8 mouse cellular contexts compared by ENCODE assay signal in the genomic region with DNA sequence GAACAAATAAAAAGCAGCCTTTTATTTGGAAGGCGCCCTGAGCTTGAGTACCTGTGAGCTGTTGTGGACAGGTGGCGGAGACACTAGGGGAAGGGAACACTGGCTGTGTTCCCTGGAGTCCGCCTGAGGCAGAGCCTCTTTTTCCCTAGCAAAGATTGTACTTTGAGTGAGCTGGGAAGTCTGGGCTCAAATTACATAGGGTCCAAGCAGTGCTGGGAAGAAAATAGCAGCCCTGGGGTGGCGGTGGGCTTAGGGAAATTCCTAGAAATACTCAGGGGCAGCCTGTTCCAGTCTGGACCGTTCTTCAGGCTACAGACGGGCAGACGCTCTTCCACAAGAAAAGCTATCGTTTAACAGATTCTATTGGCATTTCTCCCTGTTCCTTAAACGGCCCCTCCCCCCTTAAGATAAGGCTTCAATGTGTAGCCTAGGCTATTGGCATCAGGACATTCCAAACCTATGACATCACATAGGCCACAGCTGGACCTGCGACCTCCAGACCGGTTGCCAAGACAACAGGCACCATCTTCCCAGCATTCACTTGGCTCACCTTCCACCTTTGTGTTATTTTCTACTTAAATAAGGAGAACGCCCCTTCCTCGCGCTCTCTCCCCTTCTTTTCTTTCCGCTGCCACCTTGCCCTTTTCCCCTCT. TPM values are rescaled to one million over a fixed set of nuclear protein-coding genes. Genes with fewer than 3 reads are reported as not detected.
DNase-seq lines count a peak whose midpoint lies in the region; ATAC-seq lines count a peak whose summit lies in the region.

No protein-coding gene starts in this region.

- ATAC-seq in embryonic facial prominence, embryonic 14.5 days (ENCODE audit: low read depth): peak; percentile 80
- peak; percentile 90 for ATAC-seq in intestine, embryonic 14.5 days (replicated peaks; ENCODE audit: low FRiP score, low TSS enrichment, low read depth)
- ATAC-seq in liver, embryonic 15.5 days (ENCODE audit: insufficient read depth): peak; percentile 47
- ATAC-seq in monocyte, adult 5-6 weeks (replicated peaks; ENCODE audit: insufficient number of reproducible peaks, low FRiP score, low TSS enrichment, poor library complexity, severe bottlenecking): no peak

- H3K9me3 ChIP-seq in embryonic facial prominence, embryonic 14.5 days (ENCODE audit: control insufficient read depth, low read length): no peaks in the 10 kb centered on the region
- H3K9me3 ChIP-seq in intestine, embryonic 14.5 days (ENCODE audit: control insufficient read depth, low read length): no peaks in the 10 kb centered on the region
- no peaks in the 10 kb centered on the region for H3K9me3 ChIP-seq in liver, embryonic 15.5 days (replicated peaks)

- no peaks in the 10 kb centered on the region for H3K27me3 ChIP-seq in embryonic facial prominence, embryonic 14.5 days (replicated peaks; ENCODE audit: control insufficient read depth, insufficient read depth, low read length)
- H3K27me3 ChIP-seq in intestine, embryonic 14.5 days (replicated peaks; ENCODE audit: control insufficient read depth, insufficient read depth, low read length): no peaks in the 10 kb centered on the region
- peaks cover 12% of the 10 kb centered on the region for H3K27me3 ChIP-seq in liver, embryonic 15.5 days

- no peak overlapping the region; the same call in 1 of the 2 replicates for H3K27ac ChIP-seq in embryonic facial prominence, embryonic 14.5 days (replicated peaks; ENCODE audit: low read depth, low read length)
- H3K27ac ChIP-seq in intestine, embryonic 14.5 days (ENCODE audit: low read depth): peak overlapping the region; percentile 74
- peak overlapping the region; percentile 68 for H3K27ac ChIP-seq in liver, embryonic 15.5 days (replicated peaks)

- peak overlapping the region; percentile 92 for H3K4me2 ChIP-seq in embryonic facial prominence, embryonic 14.5 days (ENCODE audit: low read depth, low read length)
- H3K4me2 ChIP-seq in intestine, embryonic 14.5 days (ENCODE audit: low read length): peak overlapping the region; percentile 95
- H3K4me2 ChIP-seq in liver, embryonic 15.5 days: peak overlapping the region; percentile 82

- peak overlapping the region; percentile 39 for H3K4me3 ChIP-seq in embryonic facial prominence, embryonic 14.5 days (ENCODE audit: low read depth, low read length)
- peak overlapping the region; percentile 51 for H3K4me3 ChIP-seq in intestine, embryonic 14.5 days (ENCODE audit: low read depth, low read length)
- peak overlapping the region; percentile 56 for H3K4me3 ChIP-seq in liver, embryonic 15.5 days (replicated peaks)

- DNase-seq in ovary, adult 18-20 months (ENCODE audit: low spot score): peak; percentile 52
- no peak for DNase-seq in ovary, postnatal 10 days (ENCODE audit: low spot score)
- peak; percentile 90 for DNase-seq in embryonic facial prominence, embryonic 14.5 days (ENCODE audit: low spot score)
- DNase-seq in intestine, embryonic 14.5 days (ENCODE audit: low spot score): peak; percentile 77
- DNase-seq in retina, embryonic 14.5 days (ENCODE audit: low spot score): peak; percentile 91
- DNase-seq in spleen, postnatal 10 days (ENCODE audit: low spot score in 2 of 2): no peak

- peaks cover 14% of the 10 kb centered on the region for H3K4me1 ChIP-seq in embryonic facial prominence, embryonic 14.5 days (ENCODE audit: control insufficient read depth, insufficient read depth, low read length)
- no peaks in the 10 kb centered on the region; the same call in 1 of the 2 replicates for H3K4me1 ChIP-seq in intestine, embryonic 14.5 days (replicated peaks; ENCODE audit: control insufficient read depth, insufficient read depth, low read length)
- H3K4me1 ChIP-seq in liver, embryonic 15.5 days (replicated peaks): peaks cover 43% of the 10 kb centered on the region

- H3K36me3 ChIP-seq in embryonic facial prominence, embryonic 14.5 days (ENCODE audit: control insufficient read depth, insufficient read depth, low read length): no peaks in the 10 kb centered on the region
- H3K36me3 ChIP-seq in intestine, embryonic 14.5 days (ENCODE audit: control insufficient read depth, insufficient read depth, low read length): no peaks in the 10 kb centered on the region
- H3K36me3 ChIP-seq in liver, embryonic 15.5 days (replicated peaks): no peaks in the 10 kb centered on the region

- WGBS in embryonic facial prominence, embryonic 14.5 days: 3% methylated on average over 15 of the region's 15 CpGs
- 5% methylated on average over 15 of the region's 15 CpGs for WGBS in intestine, embryonic 14.5 days
- WGBS in liver, embryonic 15.5 days (ENCODE audit: insufficient replicate concordance): 20% methylated on average over 15 of the region's 15 CpGs

- peak overlapping the region; percentile 43 for H3K9ac ChIP-seq in embryonic facial prominence, embryonic 14.5 days (ENCODE audit: low read depth, low read length)
- peak overlapping the region; percentile 56 for H3K9ac ChIP-seq in intestine, embryonic 14.5 days (ENCODE audit: low read length)
- peak overlapping the region; percentile 42; the same call in 1 of the 2 replicates for H3K9ac ChIP-seq in liver, embryonic 15.5 days

RNA-seq across cellular contexts. Expression of gene Eef1a1, which starts 31.3 kb away (rescaled TPM):
- 5,674 and 6,022 TPM in 2 replicates for polyA plus RNA-seq in embryonic facial prominence, embryonic 14.5 days (2014; fragmentation: Nextera tagmentation; extraction: Ambion mirVana)
- polyA plus RNA-seq in intestine, embryonic 14.5 days (2014; fragmentation: Nextera tagmentation; extraction: Ambion mirVana): 5,695 and 6,055 TPM in 2 replicates
- 2,003 and 2,036 TPM in 2 replicates for polyA plus RNA-seq in liver, embryonic 15.5 days (2015; fragmentation: Nextera tagmentation; extraction: Ambion mirVana)
- 6,370 to 7,055 TPM (median 6,774 TPM) in 3 replicates for total RNA-seq in monocyte, adult 5-6 weeks (2017)

Comparison
In these comparisons a context has a peak if more than half of its experiments do, and no peak if none do; other contexts are left out.
1. DNase-seq: peak in ovary, adult 18-20 months (single experiment), embryonic facial prominence, embryonic 14.5 days (single experiment), intestine, embryonic 14.5 days (single experiment) and retina, embryonic 14.5 days (single experiment); none in ovary, postnatal 10 days (single experiment) and spleen, postnatal 10 days (0 of 2).
2. Peak in every context shown above with its lines, with median percentiles within 50 percentile points of each other: H3K4me2 ChIP-seq, H3K4me3 ChIP-seq and H3K9ac ChIP-seq.